Mouse (Mus musculus) ES-CJ7 (cell line): ENCODE measurements around the gene Fbxo31.

Experiments
- DNase-seq: peaks from one replicate; pipeline ENCODE4 v3.0.0; 2011; ENCODE audit warnings: low read depth, low spot score

Gene Fbxo31

GRCm38 (mm10) chr8:121589205-121589726 is 10.7 kb upstream of the Fbxo31 start:
- no peak for DNase-seq

GRCm38 (mm10) chr8:121588750-121589149 is 10.1 kb upstream of the Fbxo31 start:
- no peak for DNase-seq

- peak; percentile 99 for DNase-seq
These were observed 6.7 kb upstream of the Fbxo31 start for GRCm38 (mm10) chr8:121585159-121585825.

DNA sequence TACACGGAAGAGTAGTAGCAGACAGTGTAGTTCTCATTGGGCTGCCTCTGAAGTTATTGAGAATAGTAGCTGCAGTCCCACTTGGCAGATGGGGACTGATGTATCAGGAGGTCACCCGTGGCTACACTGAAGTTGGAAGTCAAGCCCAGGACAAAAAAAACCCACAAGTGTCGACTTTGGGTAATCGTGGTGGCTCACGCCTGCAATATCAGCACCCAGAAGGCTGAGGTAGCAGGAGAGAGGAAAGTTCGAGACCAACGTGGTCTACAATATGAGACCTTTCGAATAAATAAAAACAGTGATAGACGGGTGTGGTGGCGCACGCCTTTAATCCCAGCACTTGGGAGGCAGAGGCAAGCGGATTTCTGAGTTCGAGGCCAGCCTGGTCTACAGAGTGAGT is 6.1 kb upstream of the Fbxo31 start:
- DNase-seq: no peak

GRCm38 (mm10) chr8:121583653-121584052 is 5.0 kb upstream of the Fbxo31 start:
- no peak for DNase-seq

- no peak for DNase-seq
These were observed 1.9 kb upstream of the Fbxo31 start for GRCm38 (mm10) chr8:121580465-121580864.

DNA sequence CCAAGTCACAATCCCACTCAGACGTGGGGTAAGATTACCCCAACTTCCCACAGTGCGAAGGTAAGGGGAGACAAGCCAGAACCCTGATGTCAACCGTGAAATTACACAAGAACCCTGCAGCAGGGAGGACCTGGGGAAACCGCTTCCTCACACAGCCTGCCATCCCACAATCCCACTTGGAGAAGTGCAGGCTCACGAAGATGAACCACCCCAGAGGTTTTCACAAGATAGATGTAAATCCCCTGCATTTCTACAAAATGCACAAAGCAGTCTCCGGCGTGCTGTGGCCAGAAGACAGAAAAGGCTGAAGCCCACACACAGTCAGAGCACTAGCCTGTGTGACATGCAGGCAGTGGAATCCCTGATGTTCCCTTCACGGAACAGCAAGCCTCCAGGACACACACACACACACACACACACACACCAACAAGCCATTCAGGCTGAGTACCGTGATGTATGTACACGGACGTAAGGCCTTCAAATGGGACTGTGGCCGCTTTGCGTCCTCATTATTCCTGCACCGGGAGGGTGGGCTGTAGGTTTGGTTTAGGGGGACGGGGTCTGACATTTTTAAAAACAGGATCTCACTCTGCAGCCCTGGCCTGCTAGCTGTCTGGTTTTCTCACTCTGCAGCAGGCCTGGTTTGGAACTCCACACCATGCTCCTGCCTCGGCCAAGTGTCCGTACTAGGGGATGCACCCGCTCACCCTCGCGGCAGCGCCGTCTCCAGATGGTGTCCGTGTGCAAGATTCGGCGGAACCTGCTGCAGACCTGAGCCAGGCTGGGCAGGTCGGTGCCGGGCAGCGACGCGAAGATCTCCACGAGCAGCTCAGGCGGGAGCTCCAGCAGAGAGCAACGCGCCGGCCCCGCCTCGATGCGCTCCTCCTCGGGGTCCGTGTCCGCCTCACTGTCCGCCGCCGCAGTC is 593 bp downstream of the Fbxo31 start:
- no peak for DNase-seq

DNA sequence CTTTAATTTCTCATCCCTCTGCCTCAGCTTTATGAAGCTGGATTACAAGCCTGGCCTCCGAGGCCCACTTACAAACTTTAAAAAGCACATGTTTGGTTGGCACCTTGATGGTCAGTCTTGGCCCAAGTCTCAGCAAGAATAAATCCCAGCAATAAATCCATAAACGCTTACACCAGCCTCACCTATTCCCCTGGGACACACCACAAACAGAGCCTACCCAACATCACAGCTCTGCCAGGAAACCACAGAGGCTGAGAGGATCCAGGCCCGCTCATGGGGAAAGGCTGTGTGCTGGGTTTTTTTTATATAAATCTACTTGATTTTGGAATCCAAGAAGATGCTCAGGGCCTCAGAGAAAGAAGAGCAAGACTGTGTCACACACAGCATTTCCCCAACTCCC is 2.9 kb downstream of the Fbxo31 start:
- DNase-seq: no peak

- DNase-seq: no peak
These were observed 5.3 kb downstream of the Fbxo31 start for GRCm38 (mm10) chr8:121573275-121573674.

DNA sequence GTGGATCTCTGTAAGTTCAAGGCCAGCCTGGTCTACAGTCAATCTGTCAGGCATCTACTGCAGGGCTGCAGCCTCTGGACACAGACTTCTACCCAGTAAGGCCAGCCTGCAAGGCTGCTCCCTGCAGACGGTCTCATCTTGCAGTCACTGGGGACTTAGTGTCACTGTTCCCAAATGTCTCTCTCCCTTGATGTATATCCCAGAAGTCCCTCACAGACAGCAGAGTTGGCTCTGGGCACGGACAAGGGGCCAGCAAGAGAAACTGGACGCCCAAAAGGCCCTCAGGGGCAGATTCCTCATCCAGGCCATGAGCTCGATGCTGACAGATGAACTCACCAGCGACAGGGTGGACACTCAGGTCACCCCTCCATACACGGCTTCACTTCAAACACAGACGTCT is 6.5 kb downstream of the Fbxo31 start:
- no peak for DNase-seq

DNA sequence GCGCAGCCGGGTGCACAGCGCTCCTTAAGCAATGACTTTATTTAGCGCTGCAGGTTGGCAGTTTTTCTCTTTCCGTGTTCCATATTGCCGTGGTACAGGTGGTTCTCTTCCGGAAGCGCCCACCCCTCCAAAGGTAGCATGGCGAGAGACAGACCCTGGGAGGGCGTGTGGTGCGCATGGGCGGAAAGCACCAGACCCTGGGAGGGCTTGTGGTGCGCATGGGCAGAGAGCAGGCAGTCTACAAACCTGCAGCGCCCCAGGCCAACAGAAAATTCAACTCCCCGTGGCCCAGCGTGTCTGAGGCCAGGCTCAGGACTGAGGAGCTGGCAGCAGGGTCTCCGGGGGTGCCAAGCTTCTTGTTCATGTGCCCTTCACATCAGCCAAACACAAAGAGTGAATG is 7.8 kb downstream of the Fbxo31 start:
- peak; percentile 86 for DNase-seq

DNA sequence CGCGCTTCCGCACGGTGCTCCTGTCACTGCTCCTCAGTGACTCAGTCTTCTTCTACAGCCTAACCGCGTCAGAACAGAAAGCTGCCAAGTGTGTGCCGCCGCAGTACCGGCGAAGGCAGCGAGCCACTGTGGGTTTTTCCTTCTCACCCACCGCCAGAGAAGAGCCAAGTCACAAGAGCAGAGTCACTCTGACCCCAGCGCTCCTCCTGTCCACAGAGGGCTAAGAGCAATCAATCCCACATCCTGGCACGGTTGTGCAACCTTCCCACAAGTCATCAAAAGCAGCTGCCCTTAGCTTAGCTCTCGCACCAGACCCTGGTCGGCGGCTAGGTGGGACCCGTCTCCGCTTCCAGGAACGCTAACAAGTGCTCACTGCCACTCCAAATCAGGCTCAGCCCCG is 8.3 kb downstream of the Fbxo31 start:
- no peak for DNase-seq

DNA sequence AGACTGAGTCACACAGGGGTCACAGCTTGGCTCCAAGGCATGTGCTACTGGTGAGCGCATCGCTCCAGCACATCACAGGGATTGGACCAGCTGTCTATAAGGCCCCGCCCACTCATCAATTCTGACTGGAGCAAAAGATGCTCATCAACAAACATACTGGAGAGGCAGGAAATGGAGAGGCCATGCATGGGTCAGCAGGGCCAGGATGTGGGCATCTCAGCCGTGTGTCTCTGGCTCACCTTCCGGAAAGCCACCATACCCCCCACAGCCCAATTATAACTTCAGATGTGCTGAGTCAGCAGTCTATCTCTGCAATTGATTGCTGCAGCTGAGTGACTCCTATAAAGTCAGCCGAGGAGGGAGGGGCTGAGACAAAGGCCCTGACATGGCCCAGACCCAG is 10.3 kb downstream of the Fbxo31 start:
- DNase-seq: no peak

DNA sequence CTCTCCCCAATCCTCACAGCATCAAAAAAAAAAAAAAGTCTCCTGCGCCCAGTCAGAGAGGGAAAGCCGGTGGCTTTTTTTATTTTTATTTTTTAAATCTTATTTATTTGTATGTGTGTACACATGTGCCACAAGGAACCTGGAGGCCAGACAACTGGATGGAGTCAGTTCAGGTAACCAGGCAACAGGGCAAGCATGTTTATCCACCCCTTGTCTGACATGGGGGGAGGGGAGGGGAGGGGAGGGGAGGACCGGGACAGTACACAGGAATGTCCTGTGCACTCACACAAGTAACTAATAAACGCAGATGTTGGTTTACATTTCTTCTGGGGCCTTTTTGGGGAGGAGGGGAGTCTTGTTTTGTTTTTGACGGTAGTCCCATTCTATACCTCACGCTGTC is 14.9 kb downstream of the Fbxo31 start:
- no peak for DNase-seq

GRCm38 (mm10) chr8:121562941-121563351 is 15.7 kb downstream of the Fbxo31 start:
- DNase-seq: no peak

GRCm38 (mm10) chr8:121561636-121562345 is 16.8 kb downstream of the Fbxo31 start:
- no peak for DNase-seq

GRCm38 (mm10) chr8:121560432-121561100 is 18.0 kb downstream of the Fbxo31 start:
- DNase-seq: no peak

GRCm38 (mm10) chr8:121559801-121560200 is 18.8 kb downstream of the Fbxo31 start:
- no peak for DNase-seq

DNA sequence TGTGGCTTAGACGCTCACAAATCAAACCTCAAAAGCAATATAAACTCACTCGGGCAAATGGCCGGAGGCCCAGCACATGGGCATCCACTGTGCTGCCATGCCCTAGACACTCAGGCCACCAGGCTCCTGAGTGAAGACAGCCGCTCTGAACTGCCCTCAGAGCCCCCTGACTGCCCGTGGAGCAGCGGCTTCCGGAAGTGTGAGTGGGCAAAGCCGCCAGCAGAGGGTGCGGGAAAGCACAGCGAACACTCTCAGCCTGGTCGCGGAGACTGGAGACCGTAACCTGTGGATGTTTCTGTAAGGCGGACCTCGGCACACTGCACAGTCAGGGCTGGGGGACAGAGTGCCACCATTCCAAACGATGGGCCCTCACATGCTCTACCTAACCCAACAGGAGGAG is 20.1 kb downstream of the Fbxo31 start:
- peak; percentile 59 for DNase-seq

- DNase-seq: no peak
These were observed 20.9 kb downstream of the Fbxo31 start for GRCm38 (mm10) chr8:121557746-121558145.

GRCm38 (mm10) chr8:121553831-121554475 is 24.7 kb downstream of the Fbxo31 start:
- no peak for DNase-seq
